Mouse (Mus musculus): ENCODE data around the gene Man1c1.

Gene Man1c1

DNA sequence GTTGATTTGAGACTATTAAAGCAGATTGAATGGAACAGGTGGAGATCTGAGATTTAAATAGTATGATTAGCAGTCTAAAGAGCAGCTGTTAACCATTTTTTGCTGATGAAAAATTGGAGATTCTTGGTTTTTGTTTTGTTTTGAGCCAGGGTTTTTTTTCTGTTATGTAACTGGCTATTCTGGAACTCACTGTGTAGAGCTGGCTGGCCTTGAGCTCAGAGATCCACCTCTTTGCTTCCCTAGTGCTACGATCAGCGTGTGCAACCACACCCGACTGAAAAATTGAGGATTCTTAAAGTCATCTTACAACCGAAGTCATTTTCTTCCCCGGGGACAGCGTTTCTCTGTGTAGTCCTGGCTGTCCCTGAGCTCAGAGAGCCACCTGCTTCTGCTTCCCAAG lies 192.4 kb downstream of the Man1c1 start:
- no peak for DNase-seq (ENCODE audit: low spot score)

Measured in c-Kit-positive CD71-positive TER-119-positive erythroid progenitor cells, embryonic 14.5 days (primary cell).